Mouse (Mus musculus) MEL (cell line): ENCODE data around the gene Gm5414.

Source experiments
- CHD2 ChIP-seq: IDR thresholded peaks from 2 replicates; pipeline ENCODE4 v1.6.1; 2011; ENCODE audit warnings: low read length, improper control_type of control experiment
- CTCF ChIP-seq, 3 experiments: IDR thresholded peaks in 2 of 3; conservative IDR thresholded peaks in 1 of 3; 2 replicates each; pipeline ENCODE4 v1.5.1; 2011 to 2012; ENCODE audit warnings: low read length in 3 of 3, low read depth in 2 of 3, mild to moderate bottlenecking in 2 of 3, improper control_type of control experiment in 1 of 3, inconsistent platforms in 1 of 3, mixed read lengths in 1 of 3, moderate library complexity in 1 of 3; ENCODE audit not compliant: control insufficient read depth in 1 of 3, insufficient read depth in 1 of 3, poor library complexity in 1 of 3, severe bottlenecking in 1 of 3
- ELF1 ChIP-seq: IDR thresholded peaks from 2 replicates; pipeline ENCODE4 v1.6.1; 2014; ENCODE audit warnings: low read depth, mild to moderate bottlenecking, inconsistent platforms, low read length, improper control_type of control experiment, moderate library complexity
- JUND ChIP-seq: IDR thresholded peaks from 2 replicates; pipeline ENCODE4 v1.6.1; 2011; ENCODE audit warnings: low read depth, mild to moderate bottlenecking, improper control_type of control experiment, low read length
- MAX ChIP-seq: IDR thresholded peaks from 2 replicates; pipeline ENCODE4 v1.6.1; 2011; ENCODE audit warnings: low read length, improper control_type of control experiment
- MAZ ChIP-seq: IDR thresholded peaks from 2 replicates; pipeline ENCODE4 v1.6.1; 2012; ENCODE audit warnings: low read depth, mild to moderate bottlenecking, inconsistent platforms, low read length, improper control_type of control experiment
- MEF2A ChIP-seq: IDR thresholded peaks from 2 replicates; pipeline ENCODE4 v1.6.1; 2014; ENCODE audit warnings: low read depth, mild to moderate bottlenecking, inconsistent platforms, low read length, improper control_type of control experiment; ENCODE audit not compliant: poor library complexity, insufficient replicate concordance, severe bottlenecking; ENCODE audit errors: extremely low read depth
- NRF1 ChIP-seq: IDR thresholded peaks from 2 replicates; pipeline ENCODE4 v1.6.1; 2014; ENCODE audit warnings: low read depth, mild to moderate bottlenecking, inconsistent platforms, low read length, improper control_type of control experiment, moderate library complexity; ENCODE audit not compliant: poor library complexity, insufficient read depth, severe bottlenecking
- POLR2A ChIP-seq, 2 experiments: IDR thresholded peaks; 2 replicates each; pipeline ENCODE4 v1.6.1; 2011 to 2012; ENCODE audit warnings: low read length in 2 of 2, mild to moderate bottlenecking in 2 of 2, control low read depth in 1 of 2, improper control_type of control experiment in 1 of 2, low read depth in 1 of 2, moderate library complexity in 1 of 2; ENCODE audit not compliant: control insufficient read depth in 1 of 2, insufficient read depth in 1 of 2, poor library complexity in 1 of 2
- POLR2AphosphoS2 ChIP-seq: IDR thresholded peaks from 2 replicates; pipeline ENCODE4 v1.6.1; 2011; ENCODE audit warnings: low read length, improper control_type of control experiment
- TCF12 ChIP-seq: IDR thresholded peaks from 2 replicates; pipeline ENCODE4 v1.6.1; 2014; ENCODE audit warnings: low read depth, mild to moderate bottlenecking, inconsistent platforms, low read length, improper control_type of control experiment, moderate library complexity
- UBTF ChIP-seq: IDR thresholded peaks from 2 replicates; pipeline ENCODE4 v1.6.1; 2012; ENCODE audit warnings: low read depth, mild to moderate bottlenecking, inconsistent platforms, low read length, improper control_type of control experiment, moderate library complexity, borderline replicate concordance; ENCODE audit not compliant: insufficient read depth
- ZNF384 ChIP-seq: IDR thresholded peaks from 2 replicates; pipeline ENCODE4 v1.6.1; 2012; ENCODE audit warnings: low read depth, mild to moderate bottlenecking, inconsistent platforms, low read length, improper control_type of control experiment

GRCm38 (mm10) chr15:101584456-101584855 lies 43.5 kb downstream of the Gm5414 start:
- no peak for TF ChIP-seq JUND
- TF ChIP-seq CTCF (IDR thresholded peaks at IDR 0.05 in 2 of 3, conservative IDR thresholded peaks at IDR 0.05 in 1 of 3; ENCODE audit: control insufficient read depth in 1 of 3, insufficient read depth in 1 of 3, low read depth in 2 of 3, low read length in 3 of 3, poor library complexity in 1 of 3, severe bottlenecking in 1 of 3), result no peak
- no peak for TF ChIP-seq MAZ
- TF ChIP-seq ELF1, result no peak
- no peak for TF ChIP-seq ZNF384
- TF ChIP-seq TCF12, result no peak
- no peak for TF ChIP-seq POLR2A (IDR thresholded peaks at IDR 0.05; ENCODE audit: control insufficient read depth in 1 of 2, insufficient read depth in 1 of 2, low read depth in 1 of 2, low read length in 2 of 2, poor library complexity in 1 of 2)
- TF ChIP-seq CHD2, result no peak
- no peak for TF ChIP-seq NRF1
- TF ChIP-seq UBTF, result no peak
- no peak for TF ChIP-seq MAX
- no peak for TF ChIP-seq MEF2A
- TF ChIP-seq POLR2AphosphoS2, result no peak
